Comparison of ENCODE assay signal across 21 mouse cellular contexts in the genomic region with DNA sequence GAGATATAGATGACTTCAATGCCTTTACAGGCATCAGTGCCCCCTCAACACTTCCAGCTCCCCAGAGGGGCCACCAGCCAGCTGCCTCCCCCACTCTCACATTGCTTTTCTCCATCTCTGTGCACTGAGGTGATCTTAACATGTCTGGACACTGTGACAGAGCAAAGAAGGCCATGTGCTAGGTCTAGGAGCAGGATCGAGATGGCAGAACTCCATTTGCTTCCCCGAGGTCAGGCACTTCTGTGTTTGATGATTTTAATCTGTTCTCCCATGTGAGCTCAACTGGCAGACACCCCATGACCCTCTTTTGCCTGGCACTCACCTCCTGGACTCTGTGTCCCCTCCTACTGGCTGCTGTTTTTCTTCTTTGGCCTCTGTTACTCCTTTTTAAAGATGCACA.
DNase-seq lines count a peak whose midpoint lies in the region; ATAC-seq and TF ChIP-seq lines count a peak whose summit lies in the region.
"Had no signal": no experiment of that assay in that cellular context is flagged by ENCODE, and none has a peak within 500 bp of the region (broad histone marks: within the 10 kb centered on the region; RNA-seq: fewer than 3 reads in every experiment).

No protein-coding gene starts in this region.

- H3K27ac ChIP-seq in heart, embryonic 10.5 days, result 0 out of 2 replicates have a peak overlapping the region, but pooled peaks have one; percentile 31
- H3K27ac ChIP-seq in liver, adult 2 months (replicated peaks; ENCODE audit: insufficient read depth, low read depth, low read length), result peak overlapping the region; percentile 56
- no peak overlapping the region for H3K27ac ChIP-seq in liver, postnatal 0 days (ENCODE audit: low read depth)
- peak overlapping the region; percentile 40; the same call in 1 of the 2 replicates for H3K27ac ChIP-seq in embryonic facial prominence, embryonic 10.5 days (replicated peaks)
- H3K27ac ChIP-seq: heart, embryonic 13.5 days; kidney, postnatal 0 days had no signal

- TF ChIP-seq EP300 in liver, postnatal 0 days (IDR thresholded peaks at IDR 0.05; ENCODE audit: low read depth), result no peak

- TF ChIP-seq CTCF in liver, adult 2 months (IDR thresholded peaks at IDR 0.05; ENCODE audit: low read depth, low read length), result peak; percentile 36; the same call in 1 of the 2 replicates
- no peak for TF ChIP-seq CTCF in liver, postnatal 0 days (IDR thresholded peaks at IDR 0.05; ENCODE audit: low read depth)

- peaks cover 6% of the 10 kb centered on the region; the same call in 1 of the 2 replicates for H3K27me3 ChIP-seq in heart, embryonic 10.5 days (ENCODE audit: insufficient read depth, poor library complexity, severe bottlenecking)
- H3K27me3 ChIP-seq in liver, adult 2 months (ENCODE audit: control insufficient read depth, insufficient read depth, low read length), result no peaks in the 10 kb centered on the region
- H3K27me3 ChIP-seq in liver, postnatal 0 days (ENCODE audit: insufficient read depth, low read length), result no peaks in the 10 kb centered on the region
- H3K27me3 ChIP-seq in embryonic facial prominence, embryonic 10.5 days (replicated peaks; ENCODE audit: low read depth, poor library complexity, severe bottlenecking), result peaks cover 47% of the 10 kb centered on the region

- H3K36me3 ChIP-seq in heart, embryonic 10.5 days, result no peaks in the 10 kb centered on the region
- H3K36me3 ChIP-seq in liver, adult 2 months (ENCODE audit: control insufficient read depth, insufficient read depth, low read length), result no peaks in the 10 kb centered on the region
- no peaks in the 10 kb centered on the region for H3K36me3 ChIP-seq in liver, postnatal 0 days (replicated peaks; ENCODE audit: insufficient read depth, low read length)
- no peaks in the 10 kb centered on the region for H3K36me3 ChIP-seq in embryonic facial prominence, embryonic 10.5 days (replicated peaks)
- H3K36me3 ChIP-seq: heart, embryonic 13.5 days had no signal

- WGBS in heart, embryonic 10.5 days, result 61% methylated on average over 2 of the region's 2 CpGs
- WGBS in liver, adult 2 months, result 24% methylated on average over 2 of the region's 2 CpGs
- 43% methylated on average over 2 of the region's 2 CpGs for WGBS in liver, postnatal 0 days (ENCODE audit: insufficient replicate concordance)
- WGBS in embryonic facial prominence, embryonic 10.5 days, result 68% methylated on average over 2 of the region's 2 CpGs

- H3K4me3 ChIP-seq in heart, embryonic 10.5 days, result no peak overlapping the region
- no peak overlapping the region for H3K4me3 ChIP-seq in liver, adult 2 months (ENCODE audit: insufficient read depth, low read depth, low read length)
- no peak overlapping the region for H3K4me3 ChIP-seq in liver, postnatal 0 days (ENCODE audit: low read depth, low read length)
- H3K4me3 ChIP-seq in embryonic facial prominence, embryonic 10.5 days, result no peak overlapping the region
- H3K4me3 ChIP-seq: heart, embryonic 13.5 days; megakaryocyte, embryonic 14.5 days had no signal

- no peak for DNase-seq in heart, embryonic 10.5 days (ENCODE audit: low spot score)
- DNase-seq in heart, adult 11 months, result no peak
- peak; percentile 96 for DNase-seq in liver, adult 2 months (ENCODE audit: extremely low read depth, low read depth, low spot score)
- no peak for DNase-seq in liver, postnatal 0 days
- peak; percentile 53 for DNase-seq in Muller cell, postnatal 12 days (ENCODE audit: inconsistent ontology term)
- DNase-seq in embryonic facial prominence, embryonic 10.5 days (ENCODE audit: low spot score), result no peak
- DNase-seq in embryo, embryonic 10 days (ENCODE audit: low spot score), result no peak
- DNase-seq: cerebellum, adult 11-12 months; cerebellum, postnatal 25 days; embryo, embryonic 11 days; gastrocnemius, postnatal 14 days; heart, adult 18-20 months; heart, postnatal 14 days; kidney, adult 18-20 months; layer of hippocampus, adult 9-11 months; liver had no signal

- peaks cover 19% of the 10 kb centered on the region for H3K4me1 ChIP-seq in heart, embryonic 10.5 days
- H3K4me1 ChIP-seq in liver, adult 2 months (ENCODE audit: control insufficient read depth, insufficient read depth, low read length), result peaks cover 28% of the 10 kb centered on the region
- H3K4me1 ChIP-seq in liver, postnatal 0 days (ENCODE audit: insufficient read depth), result peaks cover 37% of the 10 kb centered on the region
- peaks cover 25% of the 10 kb centered on the region for H3K4me1 ChIP-seq in embryonic facial prominence, embryonic 10.5 days

- no peak for TF ChIP-seq POLR2A in liver, adult 2 months (IDR thresholded peaks at IDR 0.05; ENCODE audit: extremely low read depth, insufficient read depth, low read length)

- no peak for ATAC-seq in liver, postnatal 0 days
- ATAC-seq: forebrain, embryonic 14.5 days; midbrain, embryonic 16.5 days had no signal

- no peak overlapping the region for H3K9ac ChIP-seq in liver, adult 2 months (ENCODE audit: low read depth, low read length)
- no peak overlapping the region for H3K9ac ChIP-seq in liver, postnatal 0 days (replicated peaks)
- H3K9ac ChIP-seq: heart, embryonic 13.5 days had no signal

- H3K9me3 ChIP-seq in heart, embryonic 10.5 days, result no peaks in the 10 kb centered on the region
- no peaks in the 10 kb centered on the region for H3K9me3 ChIP-seq in liver, postnatal 0 days (ENCODE audit: low read length)
- H3K9me3 ChIP-seq in embryonic facial prominence, embryonic 10.5 days, result no peaks in the 10 kb centered on the region
- H3K9me3 ChIP-seq: heart, embryonic 13.5 days; megakaryocyte, embryonic 14.5 days had no signal

- H3K4me2 ChIP-seq in liver, postnatal 0 days (ENCODE audit: low read depth, low read length), result no peak overlapping the region
- H3K4me2 ChIP-seq: heart, embryonic 13.5 days had no signal

- no peaks in the 10 kb centered on the region for H3K79me2 ChIP-seq in liver, adult 2 months (ENCODE audit: control insufficient read depth, insufficient read depth, low read length)

Comparison
In these comparisons a context has a peak if more than half of its experiments do, and no peak if none do; other contexts are left out.
1. DNase-seq: peak in liver, adult 2 months (single experiment) and Muller cell, postnatal 12 days (single experiment); none in heart, embryonic 10.5 days (single experiment), heart, adult 11 months (single experiment), liver, postnatal 0 days (single experiment), embryonic facial prominence, embryonic 10.5 days (single experiment) and embryo, embryonic 10 days (single experiment).